Mouse (Mus musculus) ES-E14 (cell line): Measurements from ENCODE around the gene Dcn.

ENCODE experiments used
- HCFC1 ChIP-seq: IDR thresholded peaks from 2 replicates; pipeline ENCODE4 v1.6.1; 2012; ENCODE audit warnings: low read length, inconsistent platforms, borderline replicate concordance; ENCODE audit not compliant: insufficient read depth
- MAFK ChIP-seq: IDR thresholded peaks from 2 replicates; pipeline ENCODE4 v1.6.1; 2014; ENCODE audit warnings: mild to moderate bottlenecking, low read depth, low read length, inconsistent platforms; ENCODE audit not compliant: insufficient read depth
- ZC3H11A ChIP-seq: IDR thresholded peaks from 2 replicates; pipeline ENCODE4 v1.6.1; 2012; ENCODE audit warnings: low read depth, mild to moderate bottlenecking, inconsistent platforms, low read length, borderline replicate concordance
- ZNF384 ChIP-seq: IDR thresholded peaks from 2 replicates; pipeline ENCODE4 v1.6.1; 2012; ENCODE audit warnings: low read depth, low read length, inconsistent platforms

DNA sequence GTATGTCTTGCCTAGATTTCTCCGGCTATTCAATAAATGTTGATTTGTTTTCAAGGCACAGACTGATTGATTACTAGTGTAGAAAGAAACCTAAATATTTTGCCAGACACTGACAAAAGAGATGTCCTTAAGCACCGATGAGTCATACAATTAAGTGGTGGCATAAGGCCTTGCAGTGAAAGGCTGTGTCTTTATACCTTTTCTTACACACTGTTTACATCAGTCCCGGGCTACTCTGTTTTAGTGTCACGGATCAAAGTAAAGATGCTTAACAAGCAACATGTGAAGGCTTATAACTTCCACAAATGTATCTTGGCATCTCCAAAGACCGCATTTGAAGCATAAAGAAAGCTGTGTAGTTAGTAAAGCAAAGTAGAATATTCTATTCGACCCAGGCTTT is 3.9 kb upstream of the Dcn start:
- TF ChIP-seq MAFK (no peak), ZC3H11A (no peak), HCFC1 (no peak), ZNF384 (no peak)
